Mouse (Mus musculus): ENCODE measurements around the gene Olfr1109. TPM values are rescaled to one million over a fixed set of nuclear protein-coding genes. Genes with fewer than 3 reads are reported as not detected.

The Olfr1109 gene
- not detected in 2 replicates for polyA plus RNA-seq (2012; rRNA removed)

DNA sequence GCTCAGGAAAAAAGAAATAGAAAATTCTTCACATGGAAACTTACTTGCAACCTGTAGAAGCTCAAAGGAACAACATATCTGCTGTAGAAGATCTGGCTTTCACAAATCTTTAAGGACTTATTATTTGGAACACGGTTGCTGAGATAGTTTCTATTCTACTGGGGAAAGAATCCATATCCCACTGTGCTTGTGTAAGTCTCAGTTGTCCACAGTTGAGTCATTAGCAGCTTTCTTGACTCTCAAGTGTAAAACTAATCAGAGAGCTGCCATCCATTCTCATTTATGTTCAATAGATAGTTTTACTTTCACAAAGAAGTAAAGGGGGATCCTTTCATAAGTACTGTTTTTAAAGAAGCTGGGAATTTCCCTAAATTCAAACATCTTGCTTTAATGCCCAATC is at the start of gene Olfr1109:
Gene Olfr1109, minus strand, starts transcription at position 101 of the 400 bp plus-strand sequence.
- no peak for DNase-seq (ENCODE audit: low read depth)

DNA sequence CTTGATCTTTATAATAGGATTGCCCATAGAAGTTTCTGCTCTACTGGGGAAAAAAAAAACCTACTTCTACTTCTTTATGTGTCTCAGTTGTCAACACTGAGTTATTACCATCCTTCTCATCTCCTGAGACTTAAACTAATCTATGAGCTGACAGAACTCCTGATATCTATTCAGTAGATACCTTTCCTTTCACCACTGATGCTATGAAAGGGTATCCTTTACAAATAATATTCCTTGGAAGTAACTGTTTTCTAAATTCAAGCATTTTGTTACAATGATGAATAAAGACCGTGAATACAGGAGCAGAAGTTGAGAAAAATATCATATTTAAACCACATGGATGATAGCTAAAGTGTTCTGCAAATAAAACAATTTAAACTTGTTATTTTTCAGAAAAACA is 44.4 kb upstream of the Olfr1109 start, which contains the start of gene Olfr1110:
Gene Olfr1110, minus strand, starts transcription at position 101 of the 400 bp plus-strand sequence.
- DNase-seq (ENCODE audit: low read depth): no peak

DNA sequence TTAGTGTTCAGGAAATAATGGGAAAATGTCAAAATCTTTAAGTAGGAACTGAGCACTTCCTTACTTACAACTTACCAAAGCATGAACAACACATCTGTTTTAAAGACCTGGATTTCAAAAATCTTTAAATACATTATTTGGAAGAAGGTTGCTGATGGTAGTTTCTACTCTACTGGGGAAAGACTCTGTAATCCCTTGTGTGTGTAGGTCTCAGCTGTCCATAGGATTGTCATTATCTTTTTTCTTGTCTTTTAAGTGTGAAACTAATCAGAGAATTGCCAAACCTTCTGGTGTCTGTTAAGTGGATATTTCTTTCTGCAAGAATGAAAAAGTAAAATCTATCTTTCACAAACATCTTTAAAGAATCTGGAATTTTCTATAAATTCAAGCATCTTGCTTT is 18.7 kb upstream of the Olfr1109 start, which contains the start of gene Olfr259:
Gene Olfr259, minus strand, starts transcription at position 101 of the 400 bp plus-strand sequence.
- no peak for DNase-seq (ENCODE audit: low read depth)

DNA sequence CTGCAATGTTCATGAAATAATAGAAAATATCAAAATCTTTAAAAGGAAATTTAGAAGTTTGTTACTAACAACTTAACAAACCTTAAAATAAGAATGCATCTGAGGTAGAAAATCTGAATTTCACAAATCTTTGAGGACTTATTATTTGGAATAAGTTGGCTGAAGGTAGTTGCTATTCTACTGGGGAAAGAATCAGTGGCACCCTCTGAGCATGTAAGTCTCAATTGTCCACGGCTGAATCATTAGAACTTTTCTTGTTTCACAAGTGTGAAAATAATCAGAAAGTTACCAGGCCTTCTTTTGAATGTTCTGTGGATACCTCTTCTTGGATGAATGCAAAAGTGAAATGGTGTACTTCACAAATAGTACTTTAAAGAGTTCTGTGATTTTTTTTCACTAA is 20.1 kb downstream of the Olfr1109 start, which contains the start of gene Olfr1107:
Gene Olfr1107, minus strand, starts transcription at position 101 of the 400 bp plus-strand sequence.
- no peak for DNase-seq (ENCODE audit: low read depth)

DNA sequence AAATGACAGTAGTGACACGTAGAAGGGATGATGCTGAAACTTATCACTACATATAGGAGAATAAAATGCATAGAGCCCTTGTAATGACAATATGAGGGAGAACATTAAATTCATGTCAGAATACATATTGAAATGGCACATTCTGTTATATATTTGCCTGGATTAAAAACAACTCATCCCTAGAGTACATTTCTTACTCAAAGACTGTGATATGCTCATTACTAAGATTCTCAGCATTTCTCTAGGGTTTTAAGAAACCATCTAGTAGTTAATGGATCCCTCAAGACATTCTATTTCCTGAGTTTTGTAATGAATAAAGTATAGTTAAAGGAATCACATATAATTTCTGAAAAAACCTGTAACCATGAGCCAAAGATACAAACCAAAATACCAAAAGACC is 43.6 kb downstream of the Olfr1109 start, which contains the start of gene Olfr1106:
Gene Olfr1106, minus strand, starts transcription at position 101 of the 400 bp plus-strand sequence.
- no peak for DNase-seq (ENCODE audit: low read depth)

Other genes with a start within 250 kb of the Olfr1109 start
- not detected in 2 replicates for gene Olfr1095, start 244.3 kb downstream of the Olfr1109 start, polyA plus RNA-seq (2012; rRNA removed)
- gene Gm13723, start 221.2 kb downstream of the Olfr1109 start, polyA plus RNA-seq (2012; rRNA removed): not detected in 2 replicates
- gene Olfr1097, start 203.8 kb downstream of the Olfr1109 start, polyA plus RNA-seq (2012; rRNA removed): not detected in 2 replicates
- gene Olfr1098, start 171.5 kb downstream of the Olfr1109 start, polyA plus RNA-seq (2012; rRNA removed): not detected in 2 replicates
- not detected in 2 replicates for gene Olfr1099, start 135.3 kb downstream of the Olfr1109 start, polyA plus RNA-seq (2012; rRNA removed)
- gene Olfr1100, start 116.1 kb downstream of the Olfr1109 start, polyA plus RNA-seq (2012; rRNA removed): not detected in 2 replicates
- not detected in 2 replicates for gene Olfr1101, start 104.8 kb downstream of the Olfr1109 start, polyA plus RNA-seq (2012; rRNA removed)
- not detected in 2 replicates for gene Olfr1102, start 97.6 kb downstream of the Olfr1109 start, polyA plus RNA-seq (2012; rRNA removed)
- gene Olfr1104, start 68.9 kb downstream of the Olfr1109 start, polyA plus RNA-seq (2012; rRNA removed): not detected in 2 replicates
- not detected in 2 replicates for gene Olfr1105, start 59.5 kb downstream of the Olfr1109 start, polyA plus RNA-seq (2012; rRNA removed)
- not detected in 2 replicates for gene Olfr1106, start 43.7 kb downstream of the Olfr1109 start, polyA plus RNA-seq (2012; rRNA removed)
- gene Olfr1107, start 20.2 kb downstream of the Olfr1109 start, polyA plus RNA-seq (2012; rRNA removed): not detected in 2 replicates
- gene Olfr259, start 18.6 kb upstream of the Olfr1109 start, polyA plus RNA-seq (2012; rRNA removed): not detected in 2 replicates
- not detected in 2 replicates for gene Olfr1110, start 44.3 kb upstream of the Olfr1109 start, polyA plus RNA-seq (2012; rRNA removed)
- not detected in 2 replicates for gene Olfr1111, start 56.6 kb upstream of the Olfr1109 start, polyA plus RNA-seq (2012; rRNA removed)
- not detected in 2 replicates for gene Olfr1112, start 91.8 kb upstream of the Olfr1109 start, polyA plus RNA-seq (2012; rRNA removed)
- gene Olfr1113, start 113.0 kb upstream of the Olfr1109 start, polyA plus RNA-seq (2012; rRNA removed): not detected in 2 replicates
- gene Olfr1115, start 152.0 kb upstream of the Olfr1109 start, polyA plus RNA-seq (2012; rRNA removed): not detected in 2 replicates
- gene Olfr1116, start 171.5 kb upstream of the Olfr1109 start, polyA plus RNA-seq (2012; rRNA removed): not detected in 2 replicates
- gene Olfr1118, start 211.6 kb upstream of the Olfr1109 start, polyA plus RNA-seq (2012; rRNA removed): not detected in 2 replicates

All from gonadal fat pad, adult 2 months (tissue).